Mouse (Mus musculus) lung, postnatal 4 days (tissue): Measurements from ENCODE around the gene Sugct.
A peak's percentile ranks its signal among the peaks of the same experiment; 100 is the strongest.

Source experiments
- DNase-seq, 2 experiments: peaks; one replicate each; pipeline ENCODE4 v3.0.0; 2021

Sugct gene

GRCm38 (mm10) chr13:17694911-17695699, at the start of gene Sugct, which contains the start of gene Mplkip:
Gene Sugct (minus strand): TSS chr13:17695553.
Gene Mplkip (plus strand): TSS chr13:17695192.
- DNase-seq, result peak; percentile 100

GRCm38 (mm10) chr13:17728798-17729197, 33.4 kb upstream of the Sugct start:
- no peak for DNase-seq

GRCm38 (mm10) chr13:17727922-17728321, 32.6 kb upstream of the Sugct start:
- no peak for DNase-seq

GRCm38 (mm10) chr13:17717357-17717756, 22.0 kb upstream of the Sugct start:
- no peak for DNase-seq

- no peak for DNase-seq
These were observed 13.5 kb upstream of the Sugct start for GRCm38 (mm10) chr13:17708784-17709311.

DNA sequence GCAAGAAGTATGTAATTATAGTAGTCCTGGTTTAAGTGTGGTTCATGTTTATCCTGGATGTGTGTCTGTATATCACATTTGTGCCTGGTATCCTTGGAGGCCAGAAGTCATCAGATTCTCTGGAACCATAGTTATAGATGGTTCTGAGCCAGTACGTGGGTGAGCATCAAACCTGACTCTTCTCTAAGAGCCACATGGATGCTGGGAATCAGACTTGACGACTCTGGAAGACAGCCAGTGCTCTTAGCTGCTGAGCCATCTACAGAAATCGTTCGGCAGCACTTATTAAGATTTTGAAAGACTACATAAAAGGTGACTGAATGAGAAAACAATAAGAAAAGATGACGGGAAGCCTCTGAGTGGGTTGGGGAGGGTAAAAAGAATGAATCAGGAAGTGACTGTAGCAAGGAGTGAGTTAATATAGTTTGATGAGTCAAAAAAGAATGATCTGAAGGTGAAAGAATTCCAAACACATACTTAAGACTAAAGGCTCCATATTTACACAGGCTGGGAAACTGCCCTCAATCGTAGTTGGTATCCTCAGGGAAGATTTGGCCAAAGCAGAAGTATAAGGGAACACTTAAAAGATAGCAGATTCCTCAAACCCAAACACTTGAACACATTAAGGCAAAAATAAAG, 10.0 kb upstream of the Sugct start:
- DNase-seq, result no peak

GRCm38 (mm10) chr13:17702311-17702710, 7.0 kb upstream of the Sugct start:
- DNase-seq, result no peak

DNA sequence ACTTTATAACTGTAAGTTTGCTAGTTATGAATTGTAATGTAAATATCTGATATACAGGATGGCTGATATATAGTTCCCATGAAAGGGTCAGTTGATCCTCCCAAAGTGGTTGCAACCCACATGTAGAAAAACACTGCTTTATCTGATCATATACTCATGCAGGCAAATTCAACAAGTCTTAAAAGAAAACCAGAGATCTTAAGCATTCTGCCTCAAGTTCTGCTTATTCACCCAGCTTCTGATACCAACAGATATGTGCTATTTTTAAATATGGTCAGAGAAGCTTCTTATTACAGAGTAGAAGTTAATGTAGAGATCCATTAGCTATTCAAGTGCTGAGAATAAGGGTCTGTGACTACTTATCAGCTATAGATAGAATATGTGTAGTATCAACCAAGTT, 6.0 kb upstream of the Sugct start:
- no peak for DNase-seq

DNA sequence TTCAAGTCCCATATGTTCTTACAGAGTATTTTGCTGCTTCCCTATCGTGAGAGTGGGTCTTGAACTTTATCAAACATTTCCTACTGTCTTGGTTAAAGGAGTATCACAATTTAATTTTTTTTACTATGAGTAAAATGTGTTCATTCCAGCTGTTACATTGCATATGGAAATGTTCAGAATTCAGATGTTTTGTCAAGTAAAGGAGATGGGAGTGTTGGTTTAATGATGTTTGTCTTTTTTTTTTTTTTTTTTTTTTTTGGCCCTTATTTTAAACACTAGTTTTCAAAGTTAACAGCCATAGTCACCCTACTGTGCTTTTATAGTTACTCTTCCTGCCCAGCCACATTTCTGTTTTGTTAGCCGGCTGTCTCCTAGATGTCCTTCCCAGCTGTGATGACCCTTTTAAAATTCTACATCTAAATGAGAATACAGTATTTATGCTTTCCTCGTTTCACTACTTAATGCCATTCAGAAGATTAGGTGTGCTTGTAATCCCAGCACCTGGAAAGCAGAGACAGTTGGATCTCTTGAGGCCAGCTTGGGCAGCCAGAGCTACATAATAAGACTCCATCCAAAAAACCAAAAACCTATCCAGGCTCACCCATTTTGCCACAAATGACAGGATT, 4.8 kb upstream of the Sugct start:
- no peak for DNase-seq

GRCm38 (mm10) chr13:17695898-17696580, 686 bp upstream of the Sugct start:
- DNase-seq, result no peak

GRCm38 (mm10) chr13:17694414-17694813, 939 bp downstream of the Sugct start:
- DNase-seq, result no peak

DNA sequence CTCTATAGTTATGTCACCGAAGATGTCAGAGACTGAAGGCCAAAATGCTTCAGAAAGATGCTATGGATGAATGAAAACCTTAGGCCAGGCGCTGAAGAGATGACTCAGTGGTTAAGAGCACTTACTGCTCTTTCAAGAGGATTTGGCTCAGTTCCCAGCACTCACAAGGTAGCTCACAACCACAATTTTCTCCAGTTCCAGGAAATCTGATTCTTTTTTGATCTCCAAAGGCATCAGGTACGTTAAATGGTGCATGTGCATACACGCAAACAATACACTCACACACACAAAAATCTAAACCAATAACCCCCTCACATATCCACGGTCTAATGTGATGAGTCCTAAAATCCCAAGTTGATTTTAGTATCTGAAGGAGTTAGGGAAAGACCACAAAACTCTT, 1.5 kb downstream of the Sugct start:
- DNase-seq, result peak in 1 of 2 experiments; percentile 22

DNA sequence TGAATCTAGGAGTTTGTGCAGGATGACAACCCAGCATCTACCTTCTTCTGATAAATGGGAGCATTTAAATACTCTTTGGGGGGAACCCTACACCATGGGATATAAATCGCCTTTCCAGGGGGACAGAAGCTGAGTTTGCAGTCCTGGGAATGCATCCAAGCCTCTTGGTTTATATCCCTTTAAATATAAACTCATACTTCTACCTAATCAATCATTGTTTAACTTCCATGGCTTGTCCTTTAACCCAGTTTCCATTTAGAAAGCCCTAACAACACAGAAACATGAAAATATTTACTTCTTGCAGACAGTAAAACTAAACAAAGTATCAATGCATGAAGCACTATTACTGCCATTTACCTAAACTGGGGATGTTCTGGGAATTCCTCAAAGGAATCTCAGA, 3.9 kb downstream of the Sugct start:
- no peak for DNase-seq

GRCm38 (mm10) chr13:17690686-17691085, 4.7 kb downstream of the Sugct start:
- no peak for DNase-seq

GRCm38 (mm10) chr13:17689461-17689860, 5.9 kb downstream of the Sugct start:
- DNase-seq, result no peak

DNA sequence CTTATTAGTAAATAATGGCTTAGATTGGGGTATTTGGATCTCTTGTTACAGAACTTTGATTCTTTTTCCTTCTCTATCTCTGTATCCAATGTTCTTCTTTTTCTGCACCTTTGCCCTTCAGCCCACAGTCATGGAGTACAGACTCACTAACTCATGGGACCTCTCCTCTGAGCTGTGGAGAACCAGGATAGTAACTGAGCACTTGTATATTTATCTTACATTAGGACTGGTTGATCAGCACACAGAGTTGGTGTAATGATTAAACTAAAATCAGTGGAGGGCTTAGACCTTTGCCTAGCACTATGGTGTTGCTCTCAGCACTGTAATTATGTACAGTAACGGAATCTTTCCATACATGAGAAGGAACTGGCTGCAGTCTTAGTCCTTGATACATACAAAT, 24.2 kb downstream of the Sugct start:
- DNase-seq, result no peak

- no peak for DNase-seq
These were observed 28.0 kb downstream of the Sugct start for GRCm38 (mm10) chr13:17667380-17667779.

DNA sequence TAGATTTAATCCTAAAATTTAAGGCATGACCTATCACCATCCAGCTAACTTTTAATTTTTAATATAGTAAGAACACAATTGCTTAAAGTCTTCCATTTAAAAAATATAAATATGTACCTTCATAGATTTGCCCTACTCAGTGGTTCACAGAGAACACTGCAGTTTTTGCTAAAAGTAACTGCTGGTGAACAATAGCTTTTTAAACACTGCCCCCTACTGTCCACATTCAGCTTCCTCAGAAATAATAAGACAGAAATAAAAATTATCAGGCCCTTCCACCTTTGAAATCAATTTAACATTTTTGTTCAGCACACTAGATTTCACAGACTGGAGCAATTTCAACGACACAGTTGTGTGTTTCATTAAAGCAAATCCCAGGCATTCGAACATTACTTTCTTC, 53.1 kb downstream of the Sugct start:
- DNase-seq, result no peak

DNA sequence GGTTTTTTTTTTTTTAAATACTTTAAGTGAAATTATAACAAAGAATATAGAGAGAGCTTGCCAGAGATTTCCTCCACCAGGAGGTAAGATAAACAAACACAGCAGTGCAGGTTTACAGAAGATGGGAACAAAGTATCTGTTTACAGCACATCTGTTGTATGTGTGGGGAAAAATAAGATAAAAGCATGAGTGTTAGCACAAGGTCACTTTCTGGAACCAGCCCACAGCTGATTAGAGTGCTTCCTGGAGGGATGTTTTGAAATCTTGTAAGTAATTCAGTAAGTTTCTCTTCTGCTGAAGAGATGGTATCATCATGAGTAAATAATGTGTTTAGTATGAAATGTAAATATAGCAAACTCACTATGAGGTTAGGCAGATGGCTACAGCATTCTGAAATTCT, 57.3 kb downstream of the Sugct start:
- no peak for DNase-seq

DNA sequence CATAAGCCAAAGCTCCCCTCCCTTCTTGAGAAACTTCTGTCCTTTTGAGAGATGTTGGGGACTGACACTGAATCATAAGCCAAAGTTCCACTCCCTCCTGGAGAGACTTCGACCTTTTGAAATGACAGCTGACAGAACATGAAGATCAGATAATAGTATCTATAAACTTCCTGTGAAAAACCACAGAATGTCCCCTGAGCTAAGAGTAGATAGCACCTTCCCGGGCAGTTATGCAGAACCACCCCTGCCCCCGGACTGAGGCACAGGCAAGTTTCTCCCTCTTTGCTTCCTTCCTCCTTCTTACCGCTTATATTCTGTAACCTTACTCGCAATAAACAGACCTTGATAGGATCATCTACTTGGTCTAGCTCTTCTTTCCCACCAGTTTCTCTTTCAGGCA, 68.2 kb downstream of the Sugct start:
- DNase-seq, result no peak

DNA sequence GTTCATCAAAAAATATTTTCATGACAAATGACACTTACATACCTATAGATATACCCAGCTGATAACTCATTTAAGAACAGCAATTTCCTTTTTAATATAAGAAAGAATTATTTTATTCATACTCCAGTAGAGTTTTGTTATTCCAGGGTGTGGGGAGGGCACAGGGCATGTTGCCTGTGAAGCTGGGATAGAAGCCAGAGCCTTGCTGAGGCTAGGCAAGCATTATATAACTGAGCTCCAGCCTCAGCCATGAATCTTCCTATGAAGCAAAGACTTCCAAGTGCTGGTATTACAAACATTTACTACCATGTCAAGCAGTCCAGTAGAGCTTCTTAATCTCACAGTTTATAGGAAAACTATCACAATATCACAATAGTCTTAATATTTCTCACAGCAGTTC, 70.4 kb downstream of the Sugct start:
- DNase-seq, result no peak

DNA sequence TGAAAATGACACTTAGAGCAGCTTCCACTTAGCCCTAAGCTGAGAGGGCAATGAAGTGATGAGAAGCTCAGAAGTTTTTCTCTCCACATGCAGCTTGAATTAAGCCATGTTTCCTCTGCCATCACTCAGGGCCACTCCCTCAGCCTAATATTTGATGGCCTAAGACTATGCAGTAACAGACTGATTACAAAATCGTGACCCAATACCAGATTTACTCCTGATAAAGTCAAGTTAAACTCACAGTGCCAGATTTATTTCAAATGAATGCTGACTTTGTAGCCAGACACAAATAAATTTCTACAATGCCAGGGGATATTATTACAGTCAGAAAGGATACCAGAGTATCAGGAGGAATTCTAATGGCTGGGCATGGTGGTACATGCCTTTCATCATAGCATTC, 89.1 kb downstream of the Sugct start:
- no peak for DNase-seq

DNA sequence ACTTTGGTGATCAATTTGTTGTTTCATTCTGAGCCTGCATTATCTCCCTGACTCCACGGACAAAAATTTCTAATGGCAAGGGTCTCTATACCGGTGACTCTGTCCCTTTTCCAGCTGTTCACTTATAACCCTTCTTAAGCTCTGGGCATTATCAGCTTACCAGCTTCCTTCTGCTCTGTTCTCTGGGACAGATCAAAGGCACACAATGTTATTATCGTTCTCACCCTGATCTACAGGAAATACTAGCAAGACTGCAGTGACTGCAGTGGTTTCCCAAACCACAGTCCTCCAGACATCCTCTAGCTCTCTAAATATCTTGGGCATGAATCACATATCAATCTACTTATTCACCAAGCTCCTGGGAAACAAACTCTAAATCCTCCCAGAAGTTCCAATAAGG, 90.7 kb downstream of the Sugct start:
- no peak for DNase-seq
